Mouse (Mus musculus) neural tube, embryonic 10.5 days (tissue): ENCODE data around the gene Oca2.

Source experiments
- DNase-seq: peaks from one replicate; pipeline ENCODE4 v3.0.0-alpha.2; 2017; ENCODE audit warnings: low spot score; ENCODE audit errors: extremely low spot score

The Oca2 gene

GRCm38 (mm10) chr7:56239543-56239942 is at the start of gene Oca2:
Gene Oca2 (plus strand): TSS chr7:56239760.
- DNase-seq: no peak

- DNase-seq: no peak
These were observed 48.5 kb upstream of the Oca2 start for GRCm38 (mm10) chr7:56191041-56191440.

DNA sequence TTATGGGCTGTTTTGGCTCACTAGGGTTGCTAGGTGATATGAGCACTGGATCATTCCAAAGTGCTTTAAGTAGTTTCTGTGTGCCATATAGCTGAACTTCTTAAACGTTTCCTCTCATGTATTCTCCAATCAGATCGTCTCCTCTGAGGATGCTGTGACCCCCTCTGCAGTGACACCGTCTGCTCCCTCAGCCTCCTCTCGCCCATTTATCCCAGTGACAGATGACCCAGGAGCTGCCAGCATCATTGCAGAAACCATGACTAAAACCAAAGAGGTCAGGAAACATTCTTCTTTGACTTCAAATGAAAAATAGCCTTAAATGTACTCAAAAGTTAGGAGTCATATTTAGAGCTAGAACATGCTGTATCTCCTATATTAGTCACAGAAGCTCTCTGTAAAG is 47.9 kb upstream of the Oca2 start:
- no peak for DNase-seq

- DNase-seq: no peak
These were observed 37.9 kb upstream of the Oca2 start for GRCm38 (mm10) chr7:56201483-56202218.

- DNase-seq: no peak
These were observed 36.7 kb upstream of the Oca2 start for GRCm38 (mm10) chr7:56202843-56203242.

- no peak for DNase-seq
These were observed 36.3 kb upstream of the Oca2 start for GRCm38 (mm10) chr7:56203286-56203685.

GRCm38 (mm10) chr7:56204877-56205276 is 34.7 kb upstream of the Oca2 start:
- DNase-seq: no peak

GRCm38 (mm10) chr7:56220811-56221210 is 18.7 kb upstream of the Oca2 start:
- DNase-seq: no peak

DNA sequence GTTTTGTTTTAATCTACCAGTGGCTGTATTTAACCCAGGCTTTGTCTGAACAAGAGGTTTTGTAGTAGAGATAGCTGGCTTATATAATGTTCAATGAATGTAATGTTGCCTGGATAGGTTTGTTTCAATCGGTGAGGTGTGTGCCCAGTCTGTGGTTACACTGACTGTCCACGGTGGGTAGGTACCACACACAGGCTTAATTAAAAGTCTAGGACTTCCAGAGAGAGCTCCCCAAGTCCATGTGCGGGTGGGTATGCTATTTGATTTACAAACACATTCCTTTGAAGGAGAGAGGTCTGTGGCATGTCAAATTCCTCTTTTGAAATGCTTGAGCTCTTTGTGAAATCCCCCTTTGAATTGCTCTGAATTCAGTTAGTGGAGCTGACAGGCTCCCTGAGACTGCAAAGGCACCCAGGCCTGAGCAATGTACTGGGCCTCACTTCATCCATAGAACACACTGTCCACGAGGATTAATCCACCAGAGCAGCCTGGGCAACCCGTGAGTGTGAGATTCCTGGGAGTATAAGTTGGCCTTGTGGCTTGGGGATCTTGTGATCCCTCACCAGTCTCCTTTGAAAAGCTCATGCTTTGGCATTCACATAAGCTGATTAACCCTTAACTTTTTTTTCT is 3.7 kb upstream of the Oca2 start:
- DNase-seq: no peak

- DNase-seq: no peak
These were observed 2.9 kb upstream of the Oca2 start for GRCm38 (mm10) chr7:56236617-56237016.

GRCm38 (mm10) chr7:56254568-56254967 is 15.0 kb downstream of the Oca2 start:
- DNase-seq: no peak

GRCm38 (mm10) chr7:56257875-56258441 is 18.4 kb downstream of the Oca2 start:
- no peak for DNase-seq

GRCm38 (mm10) chr7:56277506-56277905 is 37.9 kb downstream of the Oca2 start:
- no peak for DNase-seq

DNA sequence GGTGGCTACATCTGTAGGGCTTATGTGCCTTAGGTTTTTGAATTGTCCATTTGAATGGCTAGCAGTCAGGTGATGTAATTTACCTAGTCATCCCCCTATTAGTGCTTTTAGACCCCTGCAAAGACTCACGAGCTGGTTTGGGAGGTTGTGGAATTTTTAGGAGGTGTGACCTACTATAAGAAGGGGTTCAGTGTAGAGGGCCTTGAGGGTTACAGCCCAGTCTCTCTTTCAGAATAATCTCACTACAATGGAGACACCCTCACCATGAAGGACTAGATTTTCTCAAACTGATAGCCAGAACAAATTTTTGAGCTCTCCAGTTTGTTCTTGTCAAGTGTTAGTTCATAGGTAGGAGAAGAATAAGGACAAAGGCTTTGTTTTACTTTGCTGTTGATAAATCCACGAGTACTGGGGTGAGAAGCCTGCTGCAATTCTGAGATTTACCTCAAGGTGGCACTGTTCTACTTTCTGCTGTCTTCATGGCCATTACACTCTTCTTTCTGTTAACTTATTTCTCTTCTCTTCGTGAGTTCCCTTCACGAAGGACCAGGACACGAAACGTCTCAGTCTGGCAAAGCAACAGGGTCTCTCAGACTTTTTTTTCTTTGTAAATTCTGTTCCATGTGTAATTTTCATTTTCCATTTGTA is 52.0 kb downstream of the Oca2 start:
- peak; percentile 58 for DNase-seq

- DNase-seq: no peak
These were observed 64.8 kb downstream of the Oca2 start for GRCm38 (mm10) chr7:56304408-56304807.

GRCm38 (mm10) chr7:56314358-56314757 is 74.8 kb downstream of the Oca2 start:
- DNase-seq: no peak

GRCm38 (mm10) chr7:56315630-56316529 is 76.3 kb downstream of the Oca2 start:
- DNase-seq: no peak

DNA sequence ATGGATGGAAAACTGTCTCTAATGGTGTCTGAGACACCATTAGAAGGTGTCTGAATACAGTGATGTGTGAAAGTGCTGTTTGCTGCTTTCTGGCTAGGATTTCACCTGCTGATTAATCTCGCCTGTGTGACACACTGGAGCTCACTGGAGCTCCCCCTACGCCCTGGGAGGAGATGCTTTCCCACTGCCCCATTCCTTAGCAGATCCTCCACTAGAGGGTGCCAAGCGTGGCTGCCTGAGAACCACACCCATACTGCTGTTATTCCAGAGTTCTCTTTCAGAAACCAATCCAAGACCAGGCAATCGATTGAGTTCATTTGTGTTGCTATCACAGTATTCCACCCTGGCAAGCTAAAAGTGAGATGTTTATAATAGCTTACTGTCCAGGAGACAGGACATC is 88.2 kb downstream of the Oca2 start:
- no peak for DNase-seq

GRCm38 (mm10) chr7:56348528-56348927 is 109.0 kb downstream of the Oca2 start:
- no peak for DNase-seq

DNA sequence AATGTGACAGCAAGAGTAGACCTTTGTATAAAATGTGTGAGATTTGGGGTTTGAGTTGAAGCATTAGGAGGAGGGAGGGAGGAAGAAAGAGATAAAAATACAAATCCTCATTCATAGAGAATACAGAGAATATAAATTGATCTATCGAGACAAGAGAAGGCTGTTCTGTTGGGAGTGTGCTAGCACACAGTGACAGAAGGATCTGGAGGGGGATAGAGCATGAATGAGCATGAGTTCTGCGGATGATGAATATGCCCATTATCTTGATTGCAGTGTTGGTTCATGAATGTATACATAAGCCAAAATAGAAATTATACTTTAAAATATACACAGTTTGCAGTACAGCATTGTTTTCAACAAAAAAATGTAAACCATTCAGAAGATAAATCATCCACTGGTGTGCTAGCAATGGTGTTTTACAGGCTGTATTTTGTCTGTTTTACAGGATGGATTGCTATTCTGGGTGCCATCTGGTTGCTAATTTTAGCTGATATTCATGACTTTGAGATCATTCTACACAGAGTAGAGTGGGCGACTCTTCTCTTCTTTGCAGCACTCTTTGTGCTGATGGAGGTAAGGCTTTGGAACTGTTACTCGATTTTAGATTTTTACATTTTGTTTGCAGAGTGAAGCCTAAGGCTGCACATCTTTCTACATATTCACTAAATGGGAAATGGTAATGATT is 117.2 kb downstream of the Oca2 start:
- DNase-seq: no peak
